Mouse (Mus musculus): ENCODE data around the gene Igsf10. TPM values are rescaled to one million over a fixed set of nuclear protein-coding genes. Genes with fewer than 3 reads are reported as not detected.

The Igsf10 gene
- polyA plus RNA-seq, 2 experiments: 20.5 to 21.2 TPM

GRCm38 (mm10) chr3:59270811-59271210 is 73.4 kb downstream of the Igsf10 start:
- no peak for TF ChIP-seq POLR2A (IDR thresholded peaks at IDR 0.05; ENCODE audit: borderline replicate concordance, extremely low read depth, insufficient read depth, insufficient read length)
- Histone ChIP-seq H3K4me3 (replicated peaks; ENCODE audit: low read length) (no peak overlapping the region), H3K4me1 (ENCODE audit: control insufficient read depth, insufficient read depth, low read length) (no peaks in the 10 kb centered on the region), H3K27ac (replicated peaks; ENCODE audit: low read depth, low read length) (no peak overlapping the region), H3K36me3 (ENCODE audit: control insufficient read depth, insufficient read depth, low read length) (no peaks in the 10 kb centered on the region), H3K9ac (ENCODE audit: low read depth, low read length, severe bottlenecking) (no peak overlapping the region), H3K4me2 (replicated peaks; ENCODE audit: low read depth, low read length, severe bottlenecking) (no peak overlapping the region), H3K27me3 (ENCODE audit: control insufficient read depth, insufficient read depth, low read length) (no peaks in the 10 kb centered on the region), H3K9me3 (ENCODE audit: control insufficient read depth, low read length) (no peaks in the 10 kb centered on the region)
- ATAC-seq (ENCODE audit: low FRiP score, low read depth): no peak
- no peak for DNase-seq (ENCODE audit: low spot score)
- WGBS: 98% methylated on average over 6 of the region's 6 CpGs

Other genes starting within 250 kb of the Igsf10 start
- 0.13 and 0.19 TPM in 2 replicates for gene Gpr171, start 242.6 kb downstream of the Igsf10 start, polyA plus RNA-seq (2012; rRNA removed)
- gene Gpr171, start 242.6 kb downstream of the Igsf10 start, polyA plus RNA-seq (2014; fragmentation: Nextera tagmentation; extraction: Ambion mirVana): 0.75 and 1.5 TPM in 2 replicates
- gene P2ry14, start 190.8 kb downstream of the Igsf10 start, polyA plus RNA-seq (2012; rRNA removed): 0.36 and 0.38 TPM in 2 replicates
- gene P2ry14, start 190.8 kb downstream of the Igsf10 start, polyA plus RNA-seq (2014; fragmentation: Nextera tagmentation; extraction: Ambion mirVana): 1.6 and 1.8 TPM in 2 replicates
- 5.7 and 6.3 TPM in 2 replicates for gene Gpr87, start 149.3 kb downstream of the Igsf10 start, polyA plus RNA-seq (2012; rRNA removed)
- 14.8 and 20.4 TPM in 2 replicates for gene Gpr87, start 149.3 kb downstream of the Igsf10 start, polyA plus RNA-seq (2014; fragmentation: Nextera tagmentation; extraction: Ambion mirVana)
- 1.3 and 1.4 TPM in 2 replicates for gene P2ry13, start 133.5 kb downstream of the Igsf10 start, polyA plus RNA-seq (2012; rRNA removed)
- 1.6 and 1.9 TPM in 2 replicates for gene P2ry13, start 133.5 kb downstream of the Igsf10 start, polyA plus RNA-seq (2014; fragmentation: Nextera tagmentation; extraction: Ambion mirVana)
- gene P2ry12, start 81.5 kb downstream of the Igsf10 start, polyA plus RNA-seq (2012; rRNA removed): 2.0 and 2.5 TPM in 2 replicates
- gene P2ry12, start 81.5 kb downstream of the Igsf10 start, polyA plus RNA-seq (2014; fragmentation: Nextera tagmentation; extraction: Ambion mirVana): 3.3 TPM in 2 replicates

All from limb, embryonic 14.5 days (tissue).